18 mouse cellular contexts compared by ENCODE assay signal in the genomic region with DNA sequence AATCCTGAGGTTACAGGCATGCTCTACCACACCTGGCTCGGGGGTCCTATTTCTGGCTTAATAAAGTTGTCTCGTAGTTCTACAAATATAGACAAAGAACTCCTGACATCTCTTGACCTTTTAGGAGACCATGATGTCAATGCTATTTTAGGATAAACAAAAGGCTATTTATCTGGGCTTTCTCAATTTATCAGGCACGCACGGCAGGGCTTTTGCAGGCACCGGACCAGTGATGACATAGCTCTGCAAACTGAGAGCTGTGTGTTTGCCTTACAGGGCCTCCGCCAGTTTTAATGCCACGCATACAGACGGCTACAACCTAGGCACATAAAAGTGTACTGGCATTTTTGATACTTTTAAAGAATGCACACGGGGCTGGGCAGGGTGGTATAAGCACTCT.
"Had no signal": no experiment of that assay in that cellular context is flagged by ENCODE, and none has a peak within 500 bp of the region (broad histone marks: within the 10 kb centered on the region; RNA-seq: fewer than 3 reads in every experiment).

No protein-coding gene starts in this region.

- H3K27ac ChIP-seq: midbrain, embryonic 10.5 days; midbrain, embryonic 12.5 days; neural tube, embryonic 13.5 days; neural tube, embryonic 15.5 days had no signal

- H3K4me2 ChIP-seq: lung, embryonic 14.5 days; midbrain, embryonic 12.5 days; neural tube, embryonic 13.5 days; neural tube, embryonic 15.5 days had no signal

- H3K4me1 ChIP-seq: midbrain, embryonic 12.5 days; neural tube, embryonic 13.5 days; neural tube, embryonic 15.5 days had no signal

- H3K9me3 ChIP-seq: midbrain, embryonic 10.5 days; midbrain, embryonic 12.5 days; neural tube, embryonic 15.5 days had no signal

- DNase-seq: lung, embryonic 14.5 days; lung, postnatal 10 days; lung, postnatal 4 days; midbrain, embryonic 14.5 days; retina, postnatal 1 day; right cerebral cortex, adult 18-20 months; right cerebral cortex, postnatal 25 days; right cerebral cortex, postnatal 4 days; spleen, adult 18-20 months; thymus, adult 18-20 months; thymus, postnatal 14 days; thymus, postnatal 36 days had no signal

- H3K27me3 ChIP-seq: midbrain, embryonic 12.5 days; neural tube, embryonic 13.5 days; neural tube, embryonic 15.5 days had no signal

- ATAC-seq: midbrain, embryonic 16.5 days had no signal

- H3K4me3 ChIP-seq: midbrain, embryonic 10.5 days; midbrain, embryonic 12.5 days; myocyte; neural tube, embryonic 13.5 days; neural tube, embryonic 15.5 days had no signal

- H3K9ac ChIP-seq: lung, embryonic 14.5 days; midbrain, embryonic 12.5 days; neural tube, embryonic 13.5 days; neural tube, embryonic 15.5 days had no signal
